Mouse (Mus musculus): ENCODE results near the gene Emid1. TPM values are rescaled to one million over a fixed set of nuclear protein-coding genes. Genes with fewer than 3 reads are reported as not detected.

The Emid1 gene
- polyA plus RNA-seq, 1 experiment from 2014 or later = 3.1 TPM

DNA sequence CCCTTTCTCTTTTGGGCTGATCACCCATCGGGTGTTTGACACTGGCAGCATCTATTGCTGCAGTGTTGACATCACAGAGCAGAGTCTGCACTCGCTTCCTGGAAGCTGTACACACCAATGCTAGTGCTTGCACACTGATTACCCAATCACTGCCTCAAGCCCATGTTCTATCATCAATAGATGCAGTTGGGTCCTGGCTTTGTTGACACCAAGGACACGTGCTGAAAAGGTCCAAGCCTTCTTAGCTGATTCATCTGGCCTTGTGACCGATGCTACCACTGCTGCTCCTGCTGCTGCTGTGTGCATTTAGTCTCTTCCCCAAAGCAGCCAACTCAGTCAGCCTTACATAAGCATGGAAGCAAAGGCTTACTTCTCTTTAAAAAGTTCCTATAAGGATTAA, 36.1 kb upstream of the Emid1 start:
- Histone ChIP-seq H3K4me3 (ENCODE audit: low read depth, low read length) (no peak overlapping the region), H3K4me1 (ENCODE audit: control insufficient read depth, low read depth, low read length) (no peaks in the 10 kb centered on the region; the same call in 1 of the 2 replicates), H3K4me2 (ENCODE audit: low read depth, low read length) (no peak overlapping the region), H3K27me3 (ENCODE audit: control insufficient read depth, insufficient read depth, low read depth, low read length) (no peaks in the 10 kb centered on the region), H3K9me3 (replicated peaks; ENCODE audit: control insufficient read depth, low read length) (no peaks in the 10 kb centered on the region), H3K36me3 (ENCODE audit: control insufficient read depth, insufficient read depth) (no peaks in the 10 kb centered on the region), H3K27ac (ENCODE audit: low read length) (no peak overlapping the region), H3K9ac (ENCODE audit: low read depth, low read length) (no peak overlapping the region)
- peak; percentile 39; the same call in 1 of the 2 replicates for ATAC-seq (ENCODE audit: low read depth)
- WGBS (ENCODE audit: insufficient replicate concordance) = 59% methylated on average over 4 of the region's 4 CpGs

- Histone ChIP-seq H3K36me3 (ENCODE audit: control insufficient read depth, insufficient read depth) (no peaks in the 10 kb centered on the region), H3K27ac (ENCODE audit: low read length) (no peak overlapping the region), H3K9ac (ENCODE audit: low read depth, low read length) (no peak overlapping the region), H3K9me3 (replicated peaks; ENCODE audit: control insufficient read depth, low read length) (no peaks in the 10 kb centered on the region), H3K4me2 (ENCODE audit: low read depth, low read length) (no peak overlapping the region), H3K4me1 (ENCODE audit: control insufficient read depth, low read depth, low read length) (no peaks in the 10 kb centered on the region), H3K27me3 (ENCODE audit: control insufficient read depth, insufficient read depth, low read depth, low read length) (no peaks in the 10 kb centered on the region), H3K4me3 (ENCODE audit: low read depth, low read length) (no peak overlapping the region)
- no peak for ATAC-seq (ENCODE audit: low read depth)
- 83% methylated on average over 9 of the region's 9 CpGs for WGBS (ENCODE audit: insufficient replicate concordance)
Observed at GRCm38 (mm10) chr11:5184832-5185231, 32.8 kb upstream of the Emid1 start.

- no peak overlapping the region for H3K4me2 ChIP-seq (ENCODE audit: low read depth, low read length)
- WGBS (ENCODE audit: insufficient replicate concordance) = 37% methylated on average over 9 of the region's 9 CpGs
- H3K9ac ChIP-seq (ENCODE audit: low read depth, low read length) = no peak overlapping the region
- no peak overlapping the region for H3K4me3 ChIP-seq (ENCODE audit: low read depth, low read length)
- H3K27me3 ChIP-seq (ENCODE audit: control insufficient read depth, insufficient read depth, low read depth, low read length) = no peaks in the 10 kb centered on the region
- no peak overlapping the region for H3K27ac ChIP-seq (ENCODE audit: low read length)
- H3K36me3 ChIP-seq (ENCODE audit: control insufficient read depth, insufficient read depth) = no peaks in the 10 kb centered on the region
- no peak for ATAC-seq (ENCODE audit: low read depth)
- no peaks in the 10 kb centered on the region for H3K4me1 ChIP-seq (ENCODE audit: control insufficient read depth, low read depth, low read length)
- no peaks in the 10 kb centered on the region for H3K9me3 ChIP-seq (replicated peaks; ENCODE audit: control insufficient read depth, low read length)
Observed at GRCm38 (mm10) chr11:5184250-5184649, 32.2 kb upstream of the Emid1 start.

DNA sequence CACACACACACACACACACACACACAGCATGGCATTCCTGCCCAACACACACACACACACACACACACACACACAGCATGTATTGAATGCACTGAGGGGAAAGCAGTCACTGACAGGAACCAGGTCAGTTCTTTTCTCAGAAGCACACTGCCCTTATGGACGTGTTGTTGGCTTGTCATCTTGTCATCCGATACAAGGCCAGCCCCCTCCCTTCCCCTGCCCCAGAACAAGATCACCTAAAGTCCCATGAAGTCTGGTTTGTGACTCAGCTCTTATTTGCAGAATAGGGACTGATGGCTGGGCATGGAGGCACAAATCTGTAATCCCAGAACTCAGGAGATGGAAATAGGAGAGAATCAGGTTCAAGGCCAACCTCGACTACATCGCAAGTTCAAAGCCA, 30.8 kb upstream of the Emid1 start:
- 63% methylated on average over 4 of the region's 4 CpGs for WGBS (ENCODE audit: insufficient replicate concordance)
- Histone ChIP-seq H3K27me3 (ENCODE audit: control insufficient read depth, insufficient read depth, low read depth, low read length) (no peaks in the 10 kb centered on the region), H3K27ac (ENCODE audit: low read length) (no peak overlapping the region), H3K9me3 (replicated peaks; ENCODE audit: control insufficient read depth, low read length) (no peaks in the 10 kb centered on the region), H3K9ac (ENCODE audit: low read depth, low read length) (no peak overlapping the region), H3K36me3 (ENCODE audit: control insufficient read depth, insufficient read depth) (no peaks in the 10 kb centered on the region), H3K4me1 (ENCODE audit: control insufficient read depth, low read depth, low read length) (no peaks in the 10 kb centered on the region; the same call in 1 of the 2 replicates), H3K4me3 (ENCODE audit: low read depth, low read length) (no peak overlapping the region), H3K4me2 (ENCODE audit: low read depth, low read length) (no peak overlapping the region)
- ATAC-seq (ENCODE audit: low read depth) = no peak

DNA sequence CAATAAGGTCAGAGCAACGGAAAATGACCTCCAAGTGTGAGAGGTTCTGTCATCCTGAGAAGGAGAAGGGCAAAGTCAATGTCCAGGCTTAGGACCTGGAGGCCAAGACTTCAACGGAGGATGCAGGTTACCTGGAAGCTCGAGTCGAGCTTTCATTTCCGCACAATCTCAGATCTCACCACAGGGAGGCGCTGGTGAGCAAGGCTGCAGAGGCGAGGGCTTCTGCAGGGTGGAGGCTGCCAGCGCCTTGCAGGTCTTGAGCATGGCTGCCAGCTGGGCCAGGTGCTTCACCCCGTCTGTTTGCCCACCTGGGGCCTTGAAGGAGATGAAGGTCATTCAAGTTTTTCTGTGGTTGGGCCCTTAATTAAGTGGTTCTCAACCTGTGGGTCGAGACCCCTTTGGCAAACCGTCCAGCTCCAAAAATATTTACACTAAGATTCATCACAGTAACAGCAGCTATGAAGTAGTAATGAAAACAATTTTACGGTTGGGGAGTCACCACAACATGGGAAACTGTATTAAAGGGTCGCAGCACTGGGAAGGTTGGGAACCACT, 29.9 kb upstream of the Emid1 start:
- H3K36me3 ChIP-seq (ENCODE audit: control insufficient read depth, insufficient read depth) = no peaks in the 10 kb centered on the region
- H3K27ac ChIP-seq (ENCODE audit: low read length) = no peak overlapping the region
- no peak for ATAC-seq (ENCODE audit: low read depth)
- H3K27me3 ChIP-seq (ENCODE audit: control insufficient read depth, insufficient read depth, low read depth, low read length) = no peaks in the 10 kb centered on the region
- no peaks in the 10 kb centered on the region for H3K9me3 ChIP-seq (replicated peaks; ENCODE audit: control insufficient read depth, low read length)
- no peak overlapping the region for H3K9ac ChIP-seq (ENCODE audit: low read depth, low read length)
- 22% methylated on average over 13 of the region's 13 CpGs for WGBS (ENCODE audit: insufficient replicate concordance)
- H3K4me1 ChIP-seq (ENCODE audit: control insufficient read depth, low read depth, low read length) = no peaks in the 10 kb centered on the region; the same call in 1 of the 2 replicates
- H3K4me2 ChIP-seq (ENCODE audit: low read depth, low read length) = no peak overlapping the region
- H3K4me3 ChIP-seq (ENCODE audit: low read depth, low read length) = no peak overlapping the region

DNA sequence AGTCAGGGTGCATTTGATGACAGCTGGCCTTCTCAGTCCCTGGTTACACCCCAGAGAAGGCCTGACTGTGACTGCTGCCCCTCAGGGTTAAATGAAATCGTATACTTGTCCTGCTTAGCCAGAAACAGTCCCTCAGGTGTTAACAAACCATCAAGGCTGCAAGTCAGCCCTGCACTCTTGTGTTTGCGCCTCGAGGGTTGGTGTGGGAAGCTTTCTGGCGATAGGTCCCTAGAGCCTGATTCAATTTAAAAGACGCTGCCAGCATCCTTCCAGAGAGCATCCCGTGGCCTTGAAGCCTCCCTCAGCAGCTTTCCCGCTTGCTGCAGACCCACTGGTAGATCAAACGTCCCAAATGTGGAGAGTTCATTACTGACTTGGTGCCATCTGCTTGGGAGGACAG, 27.3 kb upstream of the Emid1 start:
- no peak overlapping the region for H3K9ac ChIP-seq (ENCODE audit: low read depth, low read length)
- no peaks in the 10 kb centered on the region for H3K36me3 ChIP-seq (ENCODE audit: control insufficient read depth, insufficient read depth)
- no peaks in the 10 kb centered on the region; the same call in 1 of the 2 replicates for H3K4me1 ChIP-seq (ENCODE audit: control insufficient read depth, low read depth, low read length)
- no peak overlapping the region for H3K27ac ChIP-seq (ENCODE audit: low read length)
- ATAC-seq (ENCODE audit: low read depth) = no peak
- no peaks in the 10 kb centered on the region for H3K27me3 ChIP-seq (ENCODE audit: control insufficient read depth, insufficient read depth, low read depth, low read length)
- WGBS (ENCODE audit: insufficient replicate concordance) = 47% methylated on average over 8 of the region's 8 CpGs
- no peak overlapping the region for H3K4me2 ChIP-seq (ENCODE audit: low read depth, low read length)
- H3K4me3 ChIP-seq (ENCODE audit: low read depth, low read length) = no peak overlapping the region
- no peaks in the 10 kb centered on the region for H3K9me3 ChIP-seq (replicated peaks; ENCODE audit: control insufficient read depth, low read length)

- no peak overlapping the region for H3K9ac ChIP-seq (ENCODE audit: low read depth, low read length)
- ATAC-seq (ENCODE audit: low read depth) = no peak
- H3K9me3 ChIP-seq (replicated peaks; ENCODE audit: control insufficient read depth, low read length) = no peaks in the 10 kb centered on the region
Observed at GRCm38 (mm10) chr11:5177171-5177570, 25.1 kb upstream of the Emid1 start.

DNA sequence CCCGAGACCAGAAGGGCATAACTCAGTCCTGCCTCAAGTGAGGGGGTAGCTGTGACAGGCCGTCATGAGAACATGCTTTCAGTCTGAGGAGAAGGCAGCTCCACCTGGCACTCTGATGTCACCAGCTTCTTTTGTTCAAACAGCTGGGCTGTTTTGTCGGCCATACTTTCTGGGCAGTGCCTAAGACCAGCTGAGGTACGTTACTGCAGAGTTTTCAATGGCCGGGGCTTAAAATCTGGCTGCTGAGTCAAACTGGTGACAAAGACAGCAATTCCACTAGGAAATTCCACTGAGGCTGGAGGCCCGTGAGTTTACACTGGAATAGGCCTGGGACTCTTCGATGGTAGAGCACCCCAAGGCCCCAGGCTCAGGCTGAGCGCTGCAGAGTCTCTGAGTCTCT, 24.6 kb upstream of the Emid1 start:
- no peaks in the 10 kb centered on the region for H3K27me3 ChIP-seq (ENCODE audit: control insufficient read depth, insufficient read depth, low read depth, low read length)
- no peak overlapping the region for H3K27ac ChIP-seq (ENCODE audit: low read length)
- H3K9me3 ChIP-seq (replicated peaks; ENCODE audit: control insufficient read depth, low read length) = no peaks in the 10 kb centered on the region
- no peak overlapping the region for H3K4me2 ChIP-seq (ENCODE audit: low read depth, low read length)
- ATAC-seq (ENCODE audit: low read depth) = no peak
- no peaks in the 10 kb centered on the region for H3K36me3 ChIP-seq (ENCODE audit: control insufficient read depth, insufficient read depth)
- WGBS (ENCODE audit: insufficient replicate concordance) = 64% methylated on average over 8 of the region's 8 CpGs
- H3K4me1 ChIP-seq (ENCODE audit: control insufficient read depth, low read depth, low read length) = no peaks in the 10 kb centered on the region; the same call in 1 of the 2 replicates
- no peak overlapping the region for H3K4me3 ChIP-seq (ENCODE audit: low read depth, low read length)
- no peak overlapping the region for H3K9ac ChIP-seq (ENCODE audit: low read depth, low read length)

More at GRCm38 (mm10) chr11:5177171-5177570, 25.1 kb upstream of the Emid1 start:
- no peaks in the 10 kb centered on the region; the same call in 1 of the 2 replicates for H3K4me1 ChIP-seq (ENCODE audit: control insufficient read depth, low read depth, low read length)
- H3K36me3 ChIP-seq (ENCODE audit: control insufficient read depth, insufficient read depth) = no peaks in the 10 kb centered on the region
- no peak overlapping the region for H3K27ac ChIP-seq (ENCODE audit: low read length)
- no peaks in the 10 kb centered on the region for H3K27me3 ChIP-seq (ENCODE audit: control insufficient read depth, insufficient read depth, low read depth, low read length)
- no peak overlapping the region for H3K4me3 ChIP-seq (ENCODE audit: low read depth, low read length)
- no peak overlapping the region for H3K4me2 ChIP-seq (ENCODE audit: low read depth, low read length)
- 34% methylated on average over 12 of the region's 12 CpGs for WGBS (ENCODE audit: insufficient replicate concordance)

GRCm38 (mm10) chr11:5175866-5176265, 23.8 kb upstream of the Emid1 start:
- Histone ChIP-seq H3K27me3 (ENCODE audit: control insufficient read depth, insufficient read depth, low read depth, low read length) (no peaks in the 10 kb centered on the region), H3K4me1 (ENCODE audit: control insufficient read depth, low read depth, low read length) (no peaks in the 10 kb centered on the region; the same call in 1 of the 2 replicates), H3K4me2 (ENCODE audit: low read depth, low read length) (no peak overlapping the region), H3K9ac (ENCODE audit: low read depth, low read length) (no peak overlapping the region), H3K36me3 (ENCODE audit: control insufficient read depth, insufficient read depth) (no peaks in the 10 kb centered on the region), H3K4me3 (ENCODE audit: low read depth, low read length) (no peak overlapping the region), H3K27ac (ENCODE audit: low read length) (no peak overlapping the region), H3K9me3 (replicated peaks; ENCODE audit: control insufficient read depth, low read length) (no peaks in the 10 kb centered on the region)
- WGBS (ENCODE audit: insufficient replicate concordance) = 37% methylated on average over 2 of the region's 2 CpGs
- ATAC-seq (ENCODE audit: low read depth) = no peak
